Mouse (Mus musculus): ENCODE results near the gene Ptpn6. TPM values are rescaled to one million over a fixed set of nuclear protein-coding genes. Genes with fewer than 3 reads are reported as not detected.

The Ptpn6 gene
- polyA plus RNA-seq, 1 experiment from 2014 or later = 20.1 TPM

GRCm38 (mm10) chr6:124757909-124758848, 19.7 kb upstream of the Ptpn6 start:
- Histone ChIP-seq H3K36me3 (ENCODE audit: control insufficient read depth, insufficient read depth, low read length) (no peaks in the 10 kb centered on the region), H3K9me3 (replicated peaks; ENCODE audit: control insufficient read depth, low read length) (no peaks in the 10 kb centered on the region), H3K4me3 (replicated peaks; ENCODE audit: low read length) (peak overlapping the region; percentile 70), H3K4me2 (ENCODE audit: low read depth, low read length) (peak overlapping the region; percentile 82), H3K9ac (ENCODE audit: low read length) (peak overlapping the region; percentile 98), H3K4me1 (ENCODE audit: control insufficient read depth, insufficient read depth, low read length) (peaks cover 32% of the 10 kb centered on the region), H3K27ac (ENCODE audit: low read length) (peak overlapping the region; percentile 95), H3K27me3 (ENCODE audit: control insufficient read depth, insufficient read depth, low read length) (no peaks in the 10 kb centered on the region)
- WGBS = 35% methylated on average over 5 of the region's 5 CpGs
- peak; percentile 26 for ATAC-seq (ENCODE audit: insufficient read depth, low FRiP score)

- Histone ChIP-seq H3K27ac (ENCODE audit: low read length) (peak overlapping the region; percentile 95), H3K9me3 (replicated peaks; ENCODE audit: control insufficient read depth, low read length) (no peaks in the 10 kb centered on the region), H3K36me3 (ENCODE audit: control insufficient read depth, insufficient read depth, low read length) (no peaks in the 10 kb centered on the region), H3K4me3 (replicated peaks; ENCODE audit: low read length) (peak overlapping the region; percentile 70), H3K27me3 (ENCODE audit: control insufficient read depth, insufficient read depth, low read length) (no peaks in the 10 kb centered on the region), H3K4me1 (ENCODE audit: control insufficient read depth, insufficient read depth, low read length) (peaks cover 32% of the 10 kb centered on the region), H3K9ac (ENCODE audit: low read length) (peak overlapping the region; percentile 98), H3K4me2 (ENCODE audit: low read depth, low read length) (peak overlapping the region; percentile 82)
- ATAC-seq (ENCODE audit: insufficient read depth, low FRiP score) = no peak
- WGBS = 7% methylated on average over 5 of the region's 5 CpGs
These were observed 18.9 kb upstream of the Ptpn6 start for GRCm38 (mm10) chr6:124757351-124757880.

GRCm38 (mm10) chr6:124756652-124757350, 18.3 kb upstream of the Ptpn6 start:
- Histone ChIP-seq H3K4me3 (replicated peaks; ENCODE audit: low read length) (peak overlapping the region; percentile 70), H3K9ac (ENCODE audit: low read length) (peak overlapping the region; percentile 98), H3K9me3 (replicated peaks; ENCODE audit: control insufficient read depth, low read length) (no peaks in the 10 kb centered on the region), H3K36me3 (ENCODE audit: control insufficient read depth, insufficient read depth, low read length) (no peaks in the 10 kb centered on the region), H3K27me3 (ENCODE audit: control insufficient read depth, insufficient read depth, low read length) (no peaks in the 10 kb centered on the region), H3K4me2 (ENCODE audit: low read depth, low read length) (peak overlapping the region; percentile 82), H3K27ac (ENCODE audit: low read length) (peak overlapping the region; percentile 95), H3K4me1 (ENCODE audit: control insufficient read depth, insufficient read depth, low read length) (peaks cover 32% of the 10 kb centered on the region)
- WGBS = 1% methylated on average over 52 of the region's 54 CpGs
- ATAC-seq (ENCODE audit: insufficient read depth, low FRiP score) = peak; percentile 84

- H3K27ac ChIP-seq (ENCODE audit: low read length) = peak within 1 kb of the TSS; percentile 95
These were observed 17.5 kb upstream of the Ptpn6 start, which contains the start of the genes Gm45234 and Atn1 for GRCm38 (mm10) chr6:124755831-124756595. Gene Gm45234 (minus strand): TSS chr6:124756021. Gene Atn1 (minus strand): TSS chr6:124756524.

GRCm38 (mm10) chr6:124755306-124755705, 16.8 kb upstream of the Ptpn6 start:
- WGBS = 6% methylated on average over 3 of the region's 3 CpGs
- ATAC-seq (ENCODE audit: insufficient read depth, low FRiP score) = no peak
- Histone ChIP-seq H3K4me1 (ENCODE audit: control insufficient read depth, insufficient read depth, low read length) (peaks cover 32% of the 10 kb centered on the region), H3K9me3 (replicated peaks; ENCODE audit: control insufficient read depth, low read length) (no peaks in the 10 kb centered on the region), H3K4me3 (replicated peaks; ENCODE audit: low read length) (peak overlapping the region; percentile 70), H3K27me3 (ENCODE audit: control insufficient read depth, insufficient read depth, low read length) (no peaks in the 10 kb centered on the region), H3K9ac (ENCODE audit: low read length) (peak overlapping the region; percentile 98), H3K36me3 (ENCODE audit: control insufficient read depth, insufficient read depth, low read length) (no peaks in the 10 kb centered on the region), H3K27ac (ENCODE audit: low read length) (peak overlapping the region; percentile 95), H3K4me2 (ENCODE audit: low read depth, low read length) (peak overlapping the region; percentile 82)

More at GRCm38 (mm10) chr6:124755831-124756595, 17.5 kb upstream of the Ptpn6 start, which contains the start of the genes Gm45234 and Atn1:
- WGBS = under 1% methylated on average over 77 of the region's 100 CpGs
- H3K4me3 ChIP-seq (replicated peaks; ENCODE audit: low read length) = peak within 1 kb of the TSS; percentile 70
- H3K27me3 ChIP-seq (ENCODE audit: control insufficient read depth, insufficient read depth, low read length) = no peaks in the 10 kb centered on the region
- H3K4me2 ChIP-seq (ENCODE audit: low read depth, low read length) = peak within 1 kb of the TSS; percentile 82
- no peaks in the 10 kb centered on the region for H3K9me3 ChIP-seq (replicated peaks; ENCODE audit: control insufficient read depth, low read length)
- peak within 1 kb of the TSS; percentile 98 for H3K9ac ChIP-seq (ENCODE audit: low read length)
- H3K36me3 ChIP-seq (ENCODE audit: control insufficient read depth, insufficient read depth, low read length) = no peaks in the 10 kb centered on the region
- peak; percentile 67 for ATAC-seq (ENCODE audit: insufficient read depth, low FRiP score)
- peaks cover 32% of the 10 kb centered on the region for H3K4me1 ChIP-seq (ENCODE audit: control insufficient read depth, insufficient read depth, low read length)

GRCm38 (mm10) chr6:124753861-124754260, 15.3 kb upstream of the Ptpn6 start:
- Histone ChIP-seq H3K4me1 (ENCODE audit: control insufficient read depth, insufficient read depth, low read length) (peaks cover 28% of the 10 kb centered on the region), H3K4me3 (replicated peaks; ENCODE audit: low read length) (no peak overlapping the region), H3K27me3 (ENCODE audit: control insufficient read depth, insufficient read depth, low read length) (no peaks in the 10 kb centered on the region), H3K27ac (ENCODE audit: low read length) (no peak overlapping the region), H3K4me2 (ENCODE audit: low read depth, low read length) (no peak overlapping the region), H3K9ac (ENCODE audit: low read length) (no peak overlapping the region), H3K9me3 (replicated peaks; ENCODE audit: control insufficient read depth, low read length) (no peaks in the 10 kb centered on the region), H3K36me3 (ENCODE audit: control insufficient read depth, insufficient read depth, low read length) (no peaks in the 10 kb centered on the region; the same call in 1 of the 2 replicates)
- WGBS = 85% methylated on average over 2 of the region's 2 CpGs
- no peak for ATAC-seq (ENCODE audit: insufficient read depth, low FRiP score)

GRCm38 (mm10) chr6:124750405-124750804, 11.9 kb upstream of the Ptpn6 start:
- H3K9ac ChIP-seq (ENCODE audit: low read length) = no peak overlapping the region
- no peaks in the 10 kb centered on the region for H3K27me3 ChIP-seq (ENCODE audit: control insufficient read depth, insufficient read depth, low read length)
- no peak overlapping the region for H3K27ac ChIP-seq (ENCODE audit: low read length)
- H3K4me3 ChIP-seq (replicated peaks; ENCODE audit: low read length) = no peak overlapping the region
- H3K36me3 ChIP-seq (ENCODE audit: control insufficient read depth, insufficient read depth, low read length) = peaks cover 7% of the 10 kb centered on the region; the same call in 1 of the 2 replicates
- no peak overlapping the region for H3K4me2 ChIP-seq (ENCODE audit: low read depth, low read length)
- no peaks in the 10 kb centered on the region for H3K9me3 ChIP-seq (replicated peaks; ENCODE audit: control insufficient read depth, low read length)
- ATAC-seq (ENCODE audit: insufficient read depth, low FRiP score) = no peak
- 82% methylated on average over 8 of the region's 8 CpGs for WGBS
- peaks cover 23% of the 10 kb centered on the region for H3K4me1 ChIP-seq (ENCODE audit: control insufficient read depth, insufficient read depth, low read length)
